Mouse (Mus musculus) gonadal fat pad, adult 2 months (tissue): ENCODE measurements around the gene Rasgrp1. TPM values are rescaled to one million over a fixed set of nuclear protein-coding genes. Genes with fewer than 3 reads are reported as not detected.

Experiments used
- DNase-seq: peaks from one replicate; pipeline ENCODE4 v3.0.0-alpha.2; 2012; ENCODE audit warnings: low read depth
- polyA plus RNA-seq: library from polyadenylated mRNA; depleted of rRNA; stranded (reverse); fragments of >200 nt; gene quantifications from 2 replicates; pipeline ENCODE4 v1.2.3, GENCODE M21; 2012

Gene Rasgrp1
- polyA plus RNA-seq, 1 experiment, result 0.81 TPM

DNA sequence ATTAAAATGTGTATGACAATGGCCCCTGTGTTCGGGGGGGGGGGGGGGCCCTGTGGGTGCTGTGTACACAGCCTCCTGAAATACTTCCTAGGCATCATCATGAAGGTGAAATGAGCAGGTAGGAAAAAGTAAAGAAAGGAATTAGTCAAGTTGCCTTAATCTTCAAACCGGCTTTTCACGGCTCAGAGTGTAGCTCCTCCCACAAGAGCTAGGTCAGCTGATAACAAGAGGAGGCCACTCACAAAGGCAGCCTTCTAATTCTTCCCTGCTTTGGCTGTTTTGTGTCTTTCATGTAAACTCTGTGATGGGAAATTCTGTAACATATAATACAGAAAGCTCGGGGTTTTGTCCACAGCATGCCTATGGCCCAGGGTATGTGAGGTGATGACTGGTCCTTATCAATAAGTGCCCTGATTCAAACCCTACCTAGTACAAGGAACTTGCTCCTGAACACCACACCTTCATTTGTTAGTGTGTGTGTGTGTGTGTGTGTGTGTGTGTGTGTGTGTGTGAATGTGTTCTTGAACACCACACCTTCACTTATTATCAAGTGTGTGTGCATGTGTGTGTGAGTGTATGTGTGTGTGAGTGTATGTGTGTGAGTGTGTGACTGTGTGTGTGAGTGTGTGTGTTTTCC, 7.1 kb downstream of the Rasgrp1 start:
- DNase-seq, result no peak

DNA sequence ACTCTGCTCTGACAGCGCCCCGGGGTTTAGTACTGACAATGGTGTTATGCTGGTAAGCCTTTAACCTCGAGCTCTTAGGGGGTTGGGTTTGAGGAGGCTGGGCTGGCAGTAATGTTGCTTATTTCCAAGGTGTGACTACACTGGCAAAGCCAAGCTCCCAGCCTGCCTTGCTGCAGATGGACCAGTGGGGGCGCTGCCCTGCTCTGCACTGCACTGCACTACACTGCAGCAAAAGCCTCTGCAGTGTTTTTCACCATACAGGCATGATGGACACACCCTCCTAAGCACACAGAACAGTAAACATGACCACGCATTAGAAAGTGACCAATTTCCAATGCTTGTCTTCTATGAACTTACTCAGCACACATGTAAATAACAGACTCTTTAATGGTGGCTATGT, 11.2 kb downstream of the Rasgrp1 start:
- DNase-seq, result no peak

GRCm38 (mm10) chr2:117328521-117329285, 14.1 kb downstream of the Rasgrp1 start:
- no peak for DNase-seq

GRCm38 (mm10) chr2:117322399-117322798, 20.4 kb downstream of the Rasgrp1 start:
- no peak for DNase-seq

DNA sequence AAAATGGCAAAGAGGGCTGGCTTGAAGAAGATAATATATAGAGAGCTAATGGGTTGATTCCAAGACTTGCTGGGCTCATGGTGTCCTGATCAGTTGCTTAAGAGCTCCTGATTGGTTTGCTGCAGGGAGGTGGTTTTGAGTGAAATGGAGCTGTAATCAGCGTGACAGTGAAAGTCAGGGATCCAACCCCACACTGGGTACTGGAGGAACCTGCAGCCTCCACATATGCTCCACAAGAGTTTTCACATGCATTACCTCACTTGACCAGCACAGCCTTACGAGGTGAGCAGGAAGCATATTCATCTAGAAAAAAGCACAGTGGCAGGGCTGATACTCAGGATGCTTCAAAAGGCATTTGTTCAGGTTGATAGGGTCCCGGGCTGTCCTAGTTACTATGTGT, 21.6 kb downstream of the Rasgrp1 start:
- no peak for DNase-seq

- no peak for DNase-seq
Observed at GRCm38 (mm10) chr2:117318991-117319390, 23.8 kb downstream of the Rasgrp1 start.

DNA sequence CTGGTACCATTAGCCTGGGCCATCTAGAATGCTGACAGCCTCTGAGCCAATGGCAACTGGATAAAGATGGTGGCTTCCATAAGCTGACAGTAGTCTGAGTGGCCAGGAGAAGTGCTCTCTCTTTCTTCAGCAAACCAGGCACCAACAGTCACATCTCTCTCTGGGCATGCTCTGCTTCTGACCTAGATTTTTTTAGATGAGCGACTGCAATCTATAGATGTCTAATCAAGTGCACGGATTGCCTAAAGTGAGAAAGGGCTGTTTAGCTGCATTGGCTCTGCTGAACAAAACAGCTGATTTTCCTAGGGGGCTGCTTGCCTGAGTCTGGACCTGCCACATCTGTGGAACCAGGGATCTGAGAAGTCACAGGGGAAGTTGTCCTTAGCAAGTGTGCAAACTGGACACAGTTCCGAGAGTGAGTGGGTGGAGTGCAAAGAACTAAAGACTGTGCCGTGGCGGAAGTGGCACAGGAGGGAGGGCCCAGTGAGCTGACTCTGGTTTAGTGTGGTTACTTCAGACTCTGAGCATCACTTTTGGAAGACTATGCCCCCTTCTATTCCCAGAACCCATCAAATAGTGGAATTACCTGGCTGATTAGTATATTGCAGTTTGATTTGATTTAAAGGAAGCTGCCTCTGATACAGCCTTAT, 29.1 kb downstream of the Rasgrp1 start:
- no peak for DNase-seq

DNA sequence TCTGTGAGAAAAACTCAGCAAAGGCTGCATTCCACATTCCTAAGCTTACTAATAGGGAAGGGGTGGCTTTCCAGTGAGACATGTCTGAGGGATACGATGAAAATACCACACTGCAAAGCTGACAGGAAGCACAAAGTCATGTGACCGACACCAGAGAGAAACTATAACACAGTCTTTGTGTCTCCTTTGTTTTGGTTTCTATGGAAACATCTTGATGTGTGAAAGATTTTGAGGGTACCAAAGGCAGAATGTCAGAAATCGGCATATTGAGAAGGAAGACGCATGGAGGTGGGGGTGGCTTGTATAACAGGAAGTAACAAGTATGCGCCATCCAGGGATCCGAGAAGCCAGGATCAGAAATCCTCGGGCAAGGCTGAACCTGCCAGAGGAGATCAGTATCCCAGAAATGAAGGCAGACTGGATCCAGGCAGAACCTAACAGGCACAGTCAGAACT, 30.3 kb downstream of the Rasgrp1 start:
- peak; percentile 27 for DNase-seq

- no peak for DNase-seq
Observed at GRCm38 (mm10) chr2:117312030-117312429, 30.8 kb downstream of the Rasgrp1 start.

GRCm38 (mm10) chr2:117311349-117311748, 31.5 kb downstream of the Rasgrp1 start:
- DNase-seq, result no peak

DNA sequence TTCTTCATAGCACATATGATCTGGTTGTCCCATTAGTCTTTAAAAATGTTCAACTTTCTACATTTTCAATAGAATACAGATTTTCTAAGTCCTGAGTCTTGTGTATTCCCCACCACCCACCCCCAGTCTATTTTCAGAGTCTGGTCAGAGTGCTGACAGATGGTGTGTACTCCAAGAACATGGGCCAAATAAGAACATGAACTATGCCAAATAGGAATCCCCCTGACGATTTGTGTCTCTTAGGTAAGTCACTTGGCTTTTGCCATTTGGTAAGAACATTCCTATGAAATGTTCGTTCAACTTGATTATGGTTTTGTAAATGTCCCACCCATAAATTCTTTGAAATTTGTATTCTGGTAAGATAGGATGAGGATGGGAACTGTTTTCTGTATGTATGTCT, 33.8 kb downstream of the Rasgrp1 start:
- DNase-seq, result no peak

GRCm38 (mm10) chr2:117307959-117308358, 34.8 kb downstream of the Rasgrp1 start:
- DNase-seq, result no peak

GRCm38 (mm10) chr2:117304941-117305340, 37.9 kb downstream of the Rasgrp1 start:
- DNase-seq, result no peak

- DNase-seq, result no peak
Observed at GRCm38 (mm10) chr2:117303391-117304350, 39.1 kb downstream of the Rasgrp1 start.

DNA sequence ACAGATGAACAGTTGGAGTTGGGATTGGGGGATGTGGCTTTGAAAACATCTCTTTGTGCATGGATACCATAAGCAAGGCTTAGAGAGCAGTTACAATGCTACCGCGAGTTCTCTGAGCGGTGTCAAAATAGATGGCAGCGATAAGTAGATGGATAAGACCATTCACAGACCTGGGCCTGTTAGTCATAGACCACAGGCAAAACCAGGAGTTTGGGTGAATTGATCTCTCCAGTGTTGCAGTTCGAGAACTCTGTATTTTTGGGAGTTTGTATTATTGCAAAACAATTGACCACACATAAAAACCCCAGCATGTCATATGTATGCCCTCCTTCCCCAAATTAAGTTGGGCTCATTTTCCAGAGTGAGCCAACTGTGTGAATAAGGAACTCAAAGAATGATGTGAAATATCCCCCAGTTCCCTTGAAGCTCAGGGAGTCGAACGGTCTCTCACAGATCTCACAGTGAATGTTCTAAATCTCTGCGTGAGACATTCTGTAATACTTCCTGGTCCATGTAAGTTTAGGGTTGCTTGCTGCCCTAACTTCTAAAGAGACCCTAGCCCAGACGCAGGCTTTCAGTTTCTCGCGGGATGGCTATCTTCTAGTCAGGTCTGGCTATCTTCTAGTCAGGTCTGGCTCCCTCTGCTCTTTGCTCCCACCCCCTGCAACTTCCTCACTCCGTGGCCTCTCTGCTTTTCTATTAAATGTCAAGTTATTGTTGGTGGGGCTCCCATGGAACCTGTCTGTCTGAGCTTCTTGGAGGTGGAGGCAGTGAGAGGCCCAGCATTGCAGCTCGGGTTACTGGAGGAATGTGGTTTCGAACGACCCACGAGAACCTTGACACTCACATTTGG, 43.0 kb downstream of the Rasgrp1 start:
- no peak for DNase-seq

DNA sequence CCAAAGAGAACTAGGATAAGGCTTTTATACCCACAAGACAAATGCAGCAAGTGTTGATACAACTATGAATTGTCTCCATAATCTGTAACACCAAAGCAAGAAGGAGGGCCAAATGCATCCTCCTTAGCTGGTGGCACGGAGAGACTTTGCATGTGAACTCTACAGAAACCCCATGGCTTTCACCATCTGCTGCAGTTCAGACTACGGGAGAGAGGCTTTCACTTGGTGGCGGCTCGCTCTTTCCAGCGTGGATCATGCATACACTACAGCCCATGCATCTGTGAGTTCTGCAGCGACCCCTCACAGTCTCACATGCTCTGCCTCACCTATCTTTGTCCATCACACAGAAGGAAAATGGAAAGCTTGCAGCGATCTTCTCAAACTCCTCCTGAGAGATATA, 54.5 kb downstream of the Rasgrp1 start:
- no peak for DNase-seq

GRCm38 (mm10) chr2:117263786-117264408, 78.9 kb downstream of the Rasgrp1 start:
- peak; percentile 1 for DNase-seq

- DNase-seq, result no peak
Observed at GRCm38 (mm10) chr2:117262184-117262583, 80.6 kb downstream of the Rasgrp1 start.

- no peak for DNase-seq
Observed at GRCm38 (mm10) chr2:117257617-117258016, 85.2 kb downstream of the Rasgrp1 start.

DNA sequence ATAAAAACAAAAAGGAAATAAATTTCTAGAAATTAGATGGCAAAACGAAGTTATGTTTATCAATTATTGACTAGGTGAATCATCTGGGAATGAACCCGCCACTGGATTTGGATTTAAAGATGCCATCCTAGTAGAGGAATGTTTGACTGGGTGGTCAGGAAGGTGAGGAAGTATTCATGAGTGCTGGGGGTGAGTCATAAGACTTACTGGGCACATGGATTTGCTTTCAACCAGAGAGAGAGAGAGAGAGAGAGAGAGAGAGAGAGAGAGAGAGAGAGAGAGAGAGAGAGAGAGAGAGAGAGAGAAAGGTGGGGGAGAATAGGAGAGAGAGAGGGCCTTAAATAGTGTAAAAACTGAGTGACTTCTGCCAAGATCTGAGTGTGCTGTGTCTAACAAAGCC, 87.4 kb downstream of the Rasgrp1 start:
- DNase-seq, result no peak
